Mouse (Mus musculus): ENCODE results near the gene Paqr4. TPM values are rescaled to one million over a fixed set of nuclear protein-coding genes. Genes with fewer than 3 reads are reported as not detected.
"Not testable (repeated sequence)": the region's sequence is repeated elsewhere in the genome, so short reads cannot be mapped to it uniquely, and the experiment has no call there.

Paqr4 gene
- polyA plus RNA-seq, 1 experiment from 2014 or later: 26.3 TPM

DNA sequence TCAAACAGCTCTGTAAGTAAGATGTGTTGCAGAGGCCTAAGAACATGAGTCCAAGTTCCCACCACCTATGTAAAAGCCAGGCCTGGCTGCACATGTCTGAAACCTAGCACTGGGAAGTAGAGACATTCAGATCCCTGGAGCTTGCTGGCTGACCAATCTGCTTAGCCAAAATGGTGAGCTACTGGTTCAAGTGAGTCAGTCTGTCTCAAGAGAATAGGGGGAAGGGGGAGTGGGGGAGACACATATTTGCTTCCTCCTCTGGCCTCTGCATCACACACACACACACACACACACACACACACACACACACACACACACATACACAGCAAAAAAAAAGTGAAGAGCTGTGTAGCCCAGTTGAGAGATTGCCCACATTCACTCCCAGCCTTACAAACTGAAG is 42.7 kb upstream of the Paqr4 start:
- Histone ChIP-seq H3K4me2 (replicated peaks; ENCODE audit: low read depth) (no peak overlapping the region), H3K27ac (replicated peaks) (no peak overlapping the region), H3K9me3 (ENCODE audit: control insufficient read depth, low read length) (no peaks in the 10 kb centered on the region), H3K4me3 (ENCODE audit: low read depth, low read length) (no peak overlapping the region), H3K36me3 (ENCODE audit: control insufficient read depth, insufficient read depth, low read length) (no peaks in the 10 kb centered on the region), H3K4me1 (replicated peaks; ENCODE audit: control insufficient read depth, insufficient read depth) (0 out of 2 replicates have a peak, but pooled peaks cover 2% of the 10 kb centered on the region), H3K9ac (ENCODE audit: low read length) (no peak overlapping the region), H3K27me3 (ENCODE audit: control insufficient read depth, insufficient read depth, low read length) (no peaks in the 10 kb centered on the region)
- DNase-seq (ENCODE audit: low spot score) (no peak), ATAC-seq (ENCODE audit: low FRiP score, low TSS enrichment) (no peak)
- TF ChIP-seq EP300 (optimal IDR thresholded peaks at IDR 0.05) (no peak), CTCF (IDR thresholded peaks at IDR 0.05; ENCODE audit: low read depth) (no peak)

DNA sequence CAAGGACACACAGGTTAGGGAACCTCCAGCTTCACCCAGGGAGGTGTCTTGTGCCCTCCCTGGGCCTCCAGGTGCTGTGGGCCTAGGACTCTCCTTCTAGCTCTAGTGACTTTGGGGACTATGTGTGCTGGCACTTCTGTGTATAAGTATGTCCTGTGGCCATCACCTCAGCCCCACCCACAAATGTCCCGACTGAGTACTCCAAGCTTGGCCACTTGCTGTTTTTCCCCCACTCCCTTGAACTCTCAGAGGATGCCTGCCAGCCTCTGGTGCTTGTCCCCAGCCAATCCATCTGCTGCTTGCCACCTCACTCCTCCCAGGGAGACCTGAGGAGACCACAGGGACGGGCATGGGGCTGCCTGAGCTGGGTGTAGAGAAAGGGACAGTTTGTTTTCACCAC is 37.8 kb upstream of the Paqr4 start:
- no peak overlapping the region for H3K4me2 ChIP-seq (replicated peaks; ENCODE audit: low read depth)
- DNase-seq (ENCODE audit: low spot score) (no peak), ATAC-seq (ENCODE audit: low FRiP score, low TSS enrichment) (no peak)
- 55% methylated on average over 2 of the region's 2 CpGs for WGBS
- no peak overlapping the region for H3K4me3 ChIP-seq (ENCODE audit: low read depth, low read length)
- H3K9ac ChIP-seq (ENCODE audit: low read length): no peak overlapping the region
- H3K9me3 ChIP-seq (ENCODE audit: control insufficient read depth, low read length): no peaks in the 10 kb centered on the region
- H3K27me3 ChIP-seq (ENCODE audit: control insufficient read depth, insufficient read depth, low read length): no peaks in the 10 kb centered on the region
- TF ChIP-seq EP300 (optimal IDR thresholded peaks at IDR 0.05) (no peak), CTCF (IDR thresholded peaks at IDR 0.05; ENCODE audit: low read depth) (no peak)
- H3K36me3 ChIP-seq (ENCODE audit: control insufficient read depth, insufficient read depth, low read length): no peaks in the 10 kb centered on the region
- no peak overlapping the region for H3K27ac ChIP-seq (replicated peaks)
- H3K4me1 ChIP-seq (replicated peaks; ENCODE audit: control insufficient read depth, insufficient read depth): no peaks in the 10 kb centered on the region

DNA sequence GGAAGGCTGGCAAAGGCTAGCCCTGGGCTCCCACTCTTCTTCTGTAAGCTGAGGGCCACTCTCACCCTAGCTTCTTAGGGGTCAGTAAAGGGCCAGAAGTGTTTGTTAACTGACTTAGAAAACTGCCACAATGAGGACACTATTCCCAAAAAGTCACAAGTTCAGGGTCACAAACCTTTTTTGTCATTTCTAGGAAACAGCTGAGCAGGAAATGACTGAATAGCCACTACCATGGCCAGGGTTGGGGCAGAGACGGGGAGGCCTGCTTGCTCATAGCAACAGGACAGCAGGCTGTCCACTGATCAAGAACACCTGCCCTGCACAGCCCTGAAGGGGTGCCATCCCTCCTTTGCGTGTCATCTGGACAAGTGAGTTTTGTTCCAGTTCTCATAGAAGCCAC is 36.5 kb upstream of the Paqr4 start:
- no peak for TF ChIP-seq EP300 (optimal IDR thresholded peaks at IDR 0.05)
- TF ChIP-seq CTCF (IDR thresholded peaks at IDR 0.05; ENCODE audit: low read depth): no peak
- DNase-seq (ENCODE audit: low spot score) (no peak), ATAC-seq (ENCODE audit: low FRiP score, low TSS enrichment) (no peak)
- H3K36me3 ChIP-seq (ENCODE audit: control insufficient read depth, insufficient read depth, low read length): no peaks in the 10 kb centered on the region
- H3K27me3 ChIP-seq (ENCODE audit: control insufficient read depth, insufficient read depth, low read length): no peaks in the 10 kb centered on the region
- H3K4me1 ChIP-seq (replicated peaks; ENCODE audit: control insufficient read depth, insufficient read depth): no peaks in the 10 kb centered on the region
- H3K27ac ChIP-seq (replicated peaks): no peak overlapping the region
- no peak overlapping the region for H3K4me2 ChIP-seq (replicated peaks; ENCODE audit: low read depth)
- no peaks in the 10 kb centered on the region for H3K9me3 ChIP-seq (ENCODE audit: control insufficient read depth, low read length)
- H3K4me3 ChIP-seq (ENCODE audit: low read depth, low read length): no peak overlapping the region
- 70% methylated on average over 2 of the region's 2 CpGs for WGBS
- no peak overlapping the region for H3K9ac ChIP-seq (ENCODE audit: low read length)

DNA sequence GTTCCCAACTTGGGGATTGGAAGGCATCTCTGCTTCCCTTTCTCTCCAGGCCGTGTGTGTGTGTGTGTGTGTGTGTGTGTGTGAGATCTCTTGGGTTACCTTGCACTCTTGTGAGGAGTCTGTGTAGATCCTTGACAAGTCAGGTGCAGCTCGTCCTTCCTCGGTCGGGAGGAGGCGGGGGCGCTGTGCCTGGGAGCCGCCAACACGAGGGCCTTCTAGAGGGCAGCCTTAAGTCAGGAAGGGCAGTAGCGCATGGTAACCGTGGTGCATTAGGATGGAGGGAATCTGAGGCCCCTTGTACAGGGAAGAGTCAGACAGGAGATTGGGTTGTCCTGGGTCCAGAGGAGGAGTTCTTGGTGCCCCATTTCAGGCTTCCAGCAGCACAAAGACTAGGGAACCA is 35.5 kb upstream of the Paqr4 start:
- TF ChIP-seq EP300 (optimal IDR thresholded peaks at IDR 0.05) (no peak), CTCF (IDR thresholded peaks at IDR 0.05; ENCODE audit: low read depth) (no peak)
- H3K9me3 ChIP-seq (ENCODE audit: control insufficient read depth, low read length): no peaks in the 10 kb centered on the region
- DNase-seq (ENCODE audit: low spot score): no peak

DNA sequence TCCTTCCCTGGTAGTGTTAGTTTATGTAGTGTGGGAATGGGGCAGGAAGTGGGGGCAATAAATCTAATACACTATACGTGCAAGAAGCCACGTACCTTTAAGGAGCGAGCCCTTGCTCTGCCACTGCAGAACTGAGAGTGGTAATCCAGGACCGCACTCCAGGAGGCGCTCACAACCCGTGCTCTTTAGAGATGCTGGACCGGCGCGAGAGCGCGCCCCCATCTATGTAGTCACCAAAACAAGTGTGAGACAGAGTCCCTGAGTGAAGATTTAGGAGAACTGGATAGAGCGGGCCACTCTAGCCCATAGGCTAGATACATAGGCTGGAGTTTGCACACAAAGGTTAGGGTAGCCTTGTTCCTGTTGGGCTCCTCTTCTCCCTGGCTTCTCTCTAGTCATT is 33.4 kb upstream of the Paqr4 start:
- Histone ChIP-seq H3K9ac (ENCODE audit: low read length) (no peak overlapping the region), H3K4me2 (replicated peaks; ENCODE audit: low read depth) (no peak overlapping the region), H3K27ac (replicated peaks) (no peak overlapping the region), H3K9me3 (ENCODE audit: control insufficient read depth, low read length) (no peaks in the 10 kb centered on the region), H3K4me1 (replicated peaks; ENCODE audit: control insufficient read depth, insufficient read depth) (no peaks in the 10 kb centered on the region), H3K4me3 (ENCODE audit: low read depth, low read length) (no peak overlapping the region), H3K27me3 (ENCODE audit: control insufficient read depth, insufficient read depth, low read length) (no peaks in the 10 kb centered on the region), H3K36me3 (ENCODE audit: control insufficient read depth, insufficient read depth, low read length) (no peaks in the 10 kb centered on the region)
- DNase-seq (ENCODE audit: low spot score): peak; percentile 86
- TF ChIP-seq CTCF (IDR thresholded peaks at IDR 0.05; ENCODE audit: low read depth) (peak; percentile 89), EP300 (optimal IDR thresholded peaks at IDR 0.05) (no peak)
- peak; percentile 62 for ATAC-seq (ENCODE audit: low FRiP score, low TSS enrichment)
- 3% methylated on average over 12 of the region's 12 CpGs for WGBS

More for the DNA sequence above, 35.5 kb upstream of the Paqr4 start:
- ATAC-seq (ENCODE audit: low FRiP score, low TSS enrichment): no peak
- no peak overlapping the region for H3K27ac ChIP-seq (replicated peaks)
- H3K27me3 ChIP-seq (ENCODE audit: control insufficient read depth, insufficient read depth, low read length): no peaks in the 10 kb centered on the region
- no peak overlapping the region for H3K4me2 ChIP-seq (replicated peaks; ENCODE audit: low read depth)
- WGBS: 76% methylated on average over 10 of the region's 10 CpGs
- no peaks in the 10 kb centered on the region for H3K4me1 ChIP-seq (replicated peaks; ENCODE audit: control insufficient read depth, insufficient read depth)
- H3K4me3 ChIP-seq (ENCODE audit: low read depth, low read length): no peak overlapping the region
- no peak overlapping the region for H3K9ac ChIP-seq (ENCODE audit: low read length)
- no peaks in the 10 kb centered on the region for H3K36me3 ChIP-seq (ENCODE audit: control insufficient read depth, insufficient read depth, low read length)

DNA sequence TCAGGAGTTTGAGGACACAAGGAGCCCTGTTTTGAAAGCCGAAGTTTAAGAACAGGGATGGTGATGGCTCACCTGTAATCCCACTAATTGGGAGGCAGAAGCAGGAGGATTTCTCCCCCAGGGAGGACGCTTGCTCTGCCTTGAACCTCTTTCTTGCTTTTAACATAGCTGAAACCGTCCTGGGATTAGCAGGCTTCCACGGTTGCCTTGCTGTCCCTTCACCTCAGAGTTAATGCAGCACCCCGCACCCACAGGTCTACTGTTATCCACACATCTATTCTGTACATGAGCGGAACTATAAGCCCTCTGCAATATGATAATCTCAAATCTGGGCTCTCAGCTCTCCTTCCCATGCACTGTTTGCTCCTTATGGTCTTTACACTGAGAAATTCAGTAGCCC is 33.0 kb upstream of the Paqr4 start:
- ATAC-seq (ENCODE audit: low FRiP score, low TSS enrichment) (no peak), DNase-seq (ENCODE audit: low spot score) (no peak)
- no peak for TF ChIP-seq CTCF (IDR thresholded peaks at IDR 0.05; ENCODE audit: low read depth)
- no peak for TF ChIP-seq EP300 (optimal IDR thresholded peaks at IDR 0.05)
- H3K27ac ChIP-seq (replicated peaks): no peak overlapping the region
- H3K9me3 ChIP-seq (ENCODE audit: control insufficient read depth, low read length): no peaks in the 10 kb centered on the region
- 65% methylated on average over 6 of the region's 6 CpGs for WGBS
- H3K27me3 ChIP-seq (ENCODE audit: control insufficient read depth, insufficient read depth, low read length): no peaks in the 10 kb centered on the region
- peaks cover under 1% of the 10 kb centered on the region; the same call in 1 of the 2 replicates for H3K36me3 ChIP-seq (ENCODE audit: control insufficient read depth, insufficient read depth, low read length)
- H3K9ac ChIP-seq (ENCODE audit: low read length): no peak overlapping the region
- H3K4me3 ChIP-seq (ENCODE audit: low read depth, low read length): no peak overlapping the region
- no peak overlapping the region for H3K4me2 ChIP-seq (replicated peaks; ENCODE audit: low read depth)
- no peaks in the 10 kb centered on the region for H3K4me1 ChIP-seq (replicated peaks; ENCODE audit: control insufficient read depth, insufficient read depth)

DNA sequence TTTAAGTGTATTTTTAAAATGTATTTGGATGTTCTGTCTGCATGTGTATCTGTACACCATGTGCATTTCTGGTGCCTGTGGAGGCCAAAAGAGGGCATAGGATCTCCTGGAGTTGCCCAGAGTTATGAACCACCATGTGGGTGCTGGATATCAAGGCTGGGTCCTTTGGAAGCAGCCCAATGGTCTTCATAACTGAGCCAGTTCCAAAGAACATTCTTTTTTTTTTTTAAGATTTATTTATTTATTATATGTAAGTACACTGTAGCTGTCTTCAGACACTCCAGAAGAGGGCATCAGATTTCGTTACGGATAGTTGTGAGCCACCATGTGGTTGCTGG is 31.5 kb upstream of the Paqr4 start:
- not testable (repeated sequence) for H3K4me2 ChIP-seq (replicated peaks; ENCODE audit: low read depth); H3K9me3 ChIP-seq (ENCODE audit: control insufficient read depth, low read length); H3K27ac ChIP-seq (replicated peaks); H3K4me3 ChIP-seq (ENCODE audit: low read depth, low read length); H3K27me3 ChIP-seq (ENCODE audit: control insufficient read depth, insufficient read depth, low read length); H3K4me1 ChIP-seq (replicated peaks; ENCODE audit: control insufficient read depth, insufficient read depth); H3K36me3 ChIP-seq (ENCODE audit: control insufficient read depth, insufficient read depth, low read length); ATAC-seq (ENCODE audit: low FRiP score, low TSS enrichment); H3K9ac ChIP-seq (ENCODE audit: low read length); DNase-seq (ENCODE audit: low spot score)
- 61% methylated on average over 2 of the region's 2 CpGs for WGBS

All from stomach, postnatal 0 days (tissue).